Mouse (Mus musculus) skeletal muscle tissue, adult 2 months (tissue): Measurements from ENCODE around the gene Slco2b1.

Experiments
- DNase-seq: peaks from one replicate; pipeline ENCODE4 v3.0.0-alpha.2; 2012; ENCODE audit warnings: low read depth, low spot score

Gene Slco2b1

GRCm38 (mm10) chr7:99693976-99694375, 17.2 kb downstream of the Slco2b1 start:
- no peak for DNase-seq

GRCm38 (mm10) chr7:99693387-99693786, 17.8 kb downstream of the Slco2b1 start:
- DNase-seq = no peak

GRCm38 (mm10) chr7:99692396-99692795, 18.7 kb downstream of the Slco2b1 start:
- no peak for DNase-seq

GRCm38 (mm10) chr7:99690819-99691218, 20.3 kb downstream of the Slco2b1 start:
- no peak for DNase-seq

GRCm38 (mm10) chr7:99684086-99684485, 27.1 kb downstream of the Slco2b1 start:
- no peak for DNase-seq

GRCm38 (mm10) chr7:99680771-99681170, 30.4 kb downstream of the Slco2b1 start:
- no peak for DNase-seq

- DNase-seq = peak; percentile 58
Measured at GRCm38 (mm10) chr7:99674890-99675289, 36.2 kb downstream of the Slco2b1 start.

GRCm38 (mm10) chr7:99674209-99674608, 36.9 kb downstream of the Slco2b1 start:
- DNase-seq = no peak

- DNase-seq = no peak
Measured at GRCm38 (mm10) chr7:99673188-99673587, 38.0 kb downstream of the Slco2b1 start.

GRCm38 (mm10) chr7:99671544-99672435, 39.4 kb downstream of the Slco2b1 start:
- no peak for DNase-seq

- DNase-seq = no peak
Measured at GRCm38 (mm10) chr7:99670915-99671314, 40.2 kb downstream of the Slco2b1 start.

- no peak for DNase-seq
Measured at GRCm38 (mm10) chr7:99668802-99669201, 42.3 kb downstream of the Slco2b1 start.

- DNase-seq = no peak
Measured at GRCm38 (mm10) chr7:99667096-99667495, 44.0 kb downstream of the Slco2b1 start.

GRCm38 (mm10) chr7:99665731-99666452, 45.2 kb downstream of the Slco2b1 start:
- DNase-seq = peak; percentile 64

GRCm38 (mm10) chr7:99664571-99665485, 46.3 kb downstream of the Slco2b1 start:
- DNase-seq = peak; percentile 94

GRCm38 (mm10) chr7:99663507-99664220, 47.5 kb downstream of the Slco2b1 start:
- DNase-seq = no peak

- no peak for DNase-seq
Measured at GRCm38 (mm10) chr7:99662311-99662710, 48.8 kb downstream of the Slco2b1 start.

- no peak for DNase-seq
Measured at GRCm38 (mm10) chr7:99661571-99662230, 49.4 kb downstream of the Slco2b1 start.

GRCm38 (mm10) chr7:99661071-99661470, 50.1 kb downstream of the Slco2b1 start:
- DNase-seq = no peak

- peak; percentile 64 for DNase-seq
Measured at GRCm38 (mm10) chr7:99659379-99660029, 51.6 kb downstream of the Slco2b1 start.
